Mouse (Mus musculus) neural tube, embryonic 13.5 days (tissue): Measurements from ENCODE around the gene Irgc1. TPM values are rescaled to one million over a fixed set of nuclear protein-coding genes. Genes with fewer than 3 reads are reported as not detected.

Source experiments
- ATAC-seq: fragments of 200-750 bp; cut with Nextera tagmentation; 2 replicates; pipeline ENCODE4 v1.8.0; 2017; ENCODE audit warnings: low read depth, mild to moderate bottlenecking, moderate TSS enrichment, moderate library complexity
- H3K27ac ChIP-seq: fragments of 300-500 bp; sonication (generic); replicated peaks from 2 replicates; pipeline ENCODE4 v1.5.1; 2015; ENCODE audit warnings: moderate library complexity, mild to moderate bottlenecking, inconsistent platforms
- H3K27me3 ChIP-seq: fragments of 300-500 bp; sonication (generic); 2 replicates; pipeline ENCODE4 v1.6.1; 2015; ENCODE audit warnings: mild to moderate bottlenecking, inconsistent platforms
- H3K36me3 ChIP-seq: fragments of 300-500 bp; sonication (generic); 2 replicates; pipeline ENCODE4 v1.6.1; 2015; ENCODE audit warnings: mild to moderate bottlenecking, inconsistent platforms
- H3K4me1 ChIP-seq: fragments of 300-500 bp; sonication (generic); replicated peaks from 2 replicates; pipeline ENCODE4 v1.6.1; 2015; ENCODE audit warnings: inconsistent platforms
- H3K4me2 ChIP-seq: fragments of 300-500 bp; sonication (generic); 2 replicates; pipeline ENCODE4 v1.6.1; 2015; ENCODE audit warnings: inconsistent platforms, mild to moderate bottlenecking, moderate library complexity
- H3K4me3 ChIP-seq: fragments of 300-500 bp; sonication (generic); 2 replicates; pipeline ENCODE4 v1.5.1; 2015; ENCODE audit warnings: mild to moderate bottlenecking, inconsistent platforms
- H3K9ac ChIP-seq: fragments of 300-500 bp; sonication (generic); 2 replicates; pipeline ENCODE4 v1.6.1; 2015; ENCODE audit warnings: moderate library complexity, mild to moderate bottlenecking, inconsistent platforms
- H3K9me3 ChIP-seq: fragments of 300-500 bp; sonication (generic); 2 replicates; pipeline ENCODE4 v1.6.1; 2016; ENCODE audit warnings: inconsistent platforms
- WGBS: fragments of 180-500 bp; shearing (Covaris S2); methylation state at CpG from one replicate; pipeline ENCODE4 v1.1.7; 2015; 5-methylcytosine and 5-hydroxymethylcytosine counted together
- polyA plus RNA-seq: library from polyadenylated mRNA; unstranded; fragments of >200 nt; fragmentation: Nextera tagmentation; extraction: Ambion mirVana; gene quantifications from 2 replicates; pipeline ENCODE4 v1.2.1, GENCODE M21; 2015

Gene Irgc1
- polyA plus RNA-seq, 1 experiment from 2014 or later, result not detected

DNA sequence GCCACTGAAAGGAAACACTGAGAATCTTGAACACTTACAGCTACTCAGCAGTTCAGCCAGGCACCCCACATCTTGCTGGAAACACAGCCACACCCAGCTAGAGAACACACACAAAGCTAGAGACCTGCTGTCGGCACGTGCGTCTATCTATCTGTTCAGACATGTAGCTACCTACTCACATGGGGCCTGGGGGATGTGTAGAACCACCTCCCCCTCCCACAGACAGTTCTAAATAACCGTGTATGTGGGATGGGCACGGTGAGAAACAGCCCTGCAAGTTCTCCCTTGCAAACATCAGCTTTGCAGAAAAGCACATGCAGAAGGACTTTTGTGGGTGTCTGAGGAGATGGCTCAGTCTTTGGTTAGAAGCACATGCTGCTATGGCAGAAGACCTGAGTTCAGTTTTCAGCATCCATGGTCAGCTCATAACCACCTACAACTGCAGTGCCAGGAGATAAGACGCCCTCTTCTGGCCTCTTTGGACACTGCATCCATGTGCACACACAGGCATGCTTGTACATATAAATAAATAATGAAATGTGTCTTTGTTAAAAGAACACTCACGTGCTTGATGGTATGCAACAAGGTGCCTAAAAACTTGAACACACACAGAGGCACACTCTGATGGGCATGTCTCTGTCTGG lies 5.3 kb downstream of the Irgc1 start:
- no peak overlapping the region for H3K4me3 ChIP-seq
- no peak overlapping the region for H3K9ac ChIP-seq
- no peaks in the 10 kb centered on the region for H3K36me3 ChIP-seq
- no peak overlapping the region for H3K4me2 ChIP-seq
- no peaks in the 10 kb centered on the region for H3K27me3 ChIP-seq
- WGBS, result 75% methylated on average over 7 of the region's 7 CpGs
- H3K9me3 ChIP-seq, result no peaks in the 10 kb centered on the region
- no peak for ATAC-seq
- no peaks in the 10 kb centered on the region for H3K4me1 ChIP-seq
- no peak overlapping the region for H3K27ac ChIP-seq

DNA sequence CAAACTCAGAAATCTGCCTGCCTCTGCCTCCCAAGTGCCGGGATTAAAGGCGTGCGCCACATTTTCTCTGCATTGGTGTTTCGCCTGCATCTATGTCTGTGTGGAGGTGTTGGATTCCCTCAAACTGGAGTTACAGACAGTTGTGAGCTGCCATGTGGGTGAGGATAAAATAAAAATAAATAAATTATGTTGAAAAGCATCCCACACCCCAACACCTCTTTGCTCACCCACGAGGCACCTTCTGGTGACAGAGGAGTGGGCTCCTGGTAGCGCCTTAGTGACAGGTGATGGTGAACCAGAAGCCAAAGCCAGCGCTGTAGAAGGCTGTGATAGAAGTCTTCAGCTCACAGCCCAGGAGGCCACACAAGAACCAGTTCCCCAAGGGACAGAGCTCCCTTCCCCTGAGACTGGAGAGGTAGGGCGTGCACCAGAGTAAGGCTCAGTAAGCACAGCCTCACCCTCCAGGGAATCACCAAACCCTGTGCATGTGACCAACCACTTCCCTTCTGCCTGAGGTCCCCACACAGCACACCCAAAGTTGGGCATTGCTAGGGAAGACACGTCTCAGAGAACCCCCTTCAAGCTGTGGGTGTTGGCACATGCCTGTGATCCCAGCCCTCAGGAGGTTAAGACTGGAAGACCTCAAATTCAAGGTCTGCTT lies 6.7 kb downstream of the Irgc1 start:
- Histone ChIP-seq H3K4me2 (no peak overlapping the region), H3K9me3 (no peaks in the 10 kb centered on the region), H3K4me3 (no peak overlapping the region), H3K4me1 (no peaks in the 10 kb centered on the region), H3K27me3 (no peaks in the 10 kb centered on the region; the same call in 1 of the 2 replicates), H3K9ac (no peak overlapping the region), H3K36me3 (no peaks in the 10 kb centered on the region), H3K27ac (no peak overlapping the region)
- 88% methylated on average over 9 of the region's 9 CpGs for WGBS
- no peak for ATAC-seq

DNA sequence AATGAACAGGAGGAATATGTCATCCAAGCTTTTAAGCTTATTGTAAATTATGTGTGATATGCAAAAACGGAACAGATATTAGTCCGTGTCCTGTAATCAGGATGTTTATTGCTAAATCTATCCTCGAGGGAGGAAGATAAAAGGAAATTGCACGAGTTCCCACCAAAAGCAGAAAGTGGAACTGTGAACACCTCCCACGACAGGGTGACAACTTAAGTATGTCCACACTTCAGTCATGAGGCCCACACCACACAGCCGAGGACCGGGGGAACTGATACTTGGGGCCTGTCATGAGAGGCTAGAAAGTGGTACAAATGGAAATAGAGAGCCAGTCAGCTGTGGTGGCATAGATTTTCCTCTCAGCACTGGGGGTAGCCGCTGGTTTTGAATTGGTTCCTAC lies 9.8 kb downstream of the Irgc1 start:
- H3K9me3 ChIP-seq, result no peaks in the 10 kb centered on the region
- no peaks in the 10 kb centered on the region for H3K4me1 ChIP-seq
- H3K4me3 ChIP-seq, result no peak overlapping the region
- no peak overlapping the region for H3K4me2 ChIP-seq
- ATAC-seq, result no peak
- WGBS, result 82% methylated on average over 8 of the region's 8 CpGs
- no peak overlapping the region for H3K27ac ChIP-seq
- H3K27me3 ChIP-seq, result no peaks in the 10 kb centered on the region; the same call in 1 of the 2 replicates
- no peaks in the 10 kb centered on the region for H3K36me3 ChIP-seq
- no peak overlapping the region for H3K9ac ChIP-seq

DNA sequence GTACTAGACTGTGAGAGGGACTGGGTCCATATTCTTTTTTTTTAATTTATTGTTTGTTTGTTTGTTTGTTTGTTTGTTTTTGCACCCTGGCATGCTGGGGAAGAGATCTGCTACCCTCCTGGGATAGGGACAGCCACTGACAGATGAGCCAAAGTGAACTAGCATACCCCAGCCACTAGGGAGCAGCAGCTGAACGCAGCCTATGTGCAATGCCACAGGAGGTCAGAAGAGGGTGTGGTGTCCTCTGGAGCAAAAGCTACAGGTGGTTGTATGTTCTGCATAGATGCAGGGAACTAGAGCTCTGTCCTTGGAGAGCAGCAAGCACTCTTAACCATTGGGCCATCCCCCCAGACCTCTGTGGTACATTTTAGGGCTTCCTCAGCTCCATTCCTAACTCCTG lies 10.3 kb downstream of the Irgc1 start:
- no peak overlapping the region for H3K4me2 ChIP-seq
- no peak overlapping the region for H3K27ac ChIP-seq
- no peaks in the 10 kb centered on the region for H3K4me1 ChIP-seq
- no peak overlapping the region for H3K4me3 ChIP-seq
- no peak overlapping the region for H3K9ac ChIP-seq
- WGBS, result 10% methylated on average over 1 of the region's 1 CpGs
- no peak for ATAC-seq
- H3K27me3 ChIP-seq, result no peaks in the 10 kb centered on the region; the same call in 1 of the 2 replicates
- H3K36me3 ChIP-seq, result no peaks in the 10 kb centered on the region
- H3K9me3 ChIP-seq, result no peaks in the 10 kb centered on the region

DNA sequence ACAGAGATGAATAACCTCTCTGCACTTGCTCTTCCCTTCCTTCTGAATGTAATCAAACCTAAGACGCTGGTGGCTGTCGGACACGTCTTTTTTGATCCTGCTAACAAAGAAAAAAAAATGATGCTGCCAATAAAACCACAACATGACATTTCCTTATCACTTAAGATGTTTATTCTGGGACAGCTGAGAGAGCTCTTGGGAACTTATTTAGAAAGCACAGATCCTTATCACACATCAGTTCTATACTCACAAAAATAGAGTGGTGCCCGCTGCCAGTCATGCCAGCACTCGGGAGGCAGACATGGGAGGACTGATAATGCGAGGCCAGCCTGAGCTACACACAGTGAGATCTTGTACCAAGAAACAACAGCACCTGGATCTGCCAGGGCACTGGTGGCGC lies 12.2 kb downstream of the Irgc1 start:
- Histone ChIP-seq H3K4me1 (no peaks in the 10 kb centered on the region), H3K4me3 (no peak overlapping the region), H3K4me2 (no peak overlapping the region), H3K27ac (no peak overlapping the region), H3K9ac (no peak overlapping the region), H3K9me3 (no peaks in the 10 kb centered on the region), H3K27me3 (no peaks in the 10 kb centered on the region; the same call in 1 of the 2 replicates), H3K36me3 (no peaks in the 10 kb centered on the region)
- no peak for ATAC-seq
- WGBS, result 79% methylated on average over 7 of the region's 7 CpGs

DNA sequence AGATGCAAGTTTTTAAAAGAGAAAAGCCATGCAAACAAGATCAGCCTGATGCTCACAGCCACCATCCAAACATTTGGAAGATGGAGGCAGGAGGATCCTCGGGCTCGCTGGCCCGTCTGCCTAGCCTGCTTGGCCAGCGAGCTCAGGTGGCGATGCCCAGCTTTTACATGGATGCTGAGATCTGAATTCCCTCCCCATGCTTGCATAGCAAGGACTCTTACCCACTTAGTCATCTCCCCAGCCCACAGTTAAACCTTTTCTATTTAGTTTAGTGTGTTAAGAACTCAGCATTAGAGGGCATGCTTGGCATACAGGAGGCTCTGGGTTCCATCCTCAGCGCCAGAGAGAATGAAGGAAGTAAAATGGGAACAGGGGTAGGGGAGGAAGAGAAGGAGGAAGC lies 12.9 kb downstream of the Irgc1 start:
- Histone ChIP-seq H3K4me3 (no peak overlapping the region), H3K9me3 (no peaks in the 10 kb centered on the region), H3K4me1 (no peaks in the 10 kb centered on the region), H3K27ac (no peak overlapping the region), H3K4me2 (no peak overlapping the region), H3K9ac (no peak overlapping the region), H3K36me3 (no peaks in the 10 kb centered on the region), H3K27me3 (no peaks in the 10 kb centered on the region; the same call in 1 of the 2 replicates)
- 87% methylated on average over 6 of the region's 6 CpGs for WGBS
- no peak for ATAC-seq

DNA sequence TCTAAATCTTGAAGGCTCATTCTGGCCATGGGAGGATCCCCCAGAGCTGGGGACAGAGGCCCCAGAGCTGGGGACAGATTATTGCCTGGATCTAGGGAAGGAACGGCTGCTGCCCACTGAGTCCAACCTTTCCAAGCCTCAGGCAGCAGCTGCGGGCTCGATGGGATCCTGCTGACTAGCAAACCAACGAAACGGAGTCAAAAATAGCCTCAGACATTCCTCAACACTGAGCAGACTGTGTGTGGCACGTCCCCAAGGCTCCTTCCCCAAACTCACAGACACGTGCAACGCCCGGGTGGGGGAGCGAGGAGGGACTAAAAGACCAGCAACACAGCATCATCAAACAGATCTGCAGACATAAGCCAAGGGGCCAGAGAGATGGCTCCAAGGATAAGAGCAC lies 14.1 kb downstream of the Irgc1 start:
- H3K27ac ChIP-seq, result no peak overlapping the region
- ATAC-seq, result no peak
- peaks cover 7% of the 10 kb centered on the region for H3K27me3 ChIP-seq
- no peak overlapping the region for H3K9ac ChIP-seq
- WGBS, result 79% methylated on average over 10 of the region's 10 CpGs
- H3K4me2 ChIP-seq, result no peak overlapping the region
- H3K36me3 ChIP-seq, result no peaks in the 10 kb centered on the region
- H3K9me3 ChIP-seq, result 0 out of 2 replicates have a peak, but pooled peaks cover 3% of the 10 kb centered on the region
- no peaks in the 10 kb centered on the region for H3K4me1 ChIP-seq
- no peak overlapping the region for H3K4me3 ChIP-seq

DNA sequence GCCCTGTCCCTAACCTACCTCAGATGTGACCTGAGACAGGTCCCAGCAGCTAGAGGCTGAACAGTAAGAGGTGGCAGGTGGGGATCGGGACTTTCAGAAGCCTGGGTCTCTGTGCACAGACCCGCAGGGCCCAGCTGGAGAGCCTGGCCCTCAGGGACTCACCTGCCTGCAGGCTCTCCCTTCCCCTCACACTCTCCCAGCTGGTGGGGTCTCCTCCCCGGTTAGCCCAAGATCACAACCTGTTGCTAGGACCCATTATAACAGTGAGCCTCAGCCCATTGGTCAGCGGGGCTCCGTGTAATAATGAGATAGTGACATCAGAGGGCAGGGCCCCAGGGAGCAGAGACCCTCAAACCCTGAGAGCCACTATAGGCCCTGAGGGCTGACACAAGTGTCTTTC lies 16.8 kb downstream of the Irgc1 start:
- H3K4me2 ChIP-seq, result no peak overlapping the region
- no peaks in the 10 kb centered on the region for H3K36me3 ChIP-seq
- no peak overlapping the region for H3K27ac ChIP-seq
- peaks cover 10% of the 10 kb centered on the region for H3K27me3 ChIP-seq
- no peak for ATAC-seq
- H3K9me3 ChIP-seq, result 0 out of 2 replicates have a peak, but pooled peaks cover 11% of the 10 kb centered on the region
- H3K4me1 ChIP-seq, result no peaks in the 10 kb centered on the region
- no peak overlapping the region for H3K4me3 ChIP-seq
- WGBS, result 70% methylated on average over 5 of the region's 5 CpGs
- no peak overlapping the region for H3K9ac ChIP-seq

DNA sequence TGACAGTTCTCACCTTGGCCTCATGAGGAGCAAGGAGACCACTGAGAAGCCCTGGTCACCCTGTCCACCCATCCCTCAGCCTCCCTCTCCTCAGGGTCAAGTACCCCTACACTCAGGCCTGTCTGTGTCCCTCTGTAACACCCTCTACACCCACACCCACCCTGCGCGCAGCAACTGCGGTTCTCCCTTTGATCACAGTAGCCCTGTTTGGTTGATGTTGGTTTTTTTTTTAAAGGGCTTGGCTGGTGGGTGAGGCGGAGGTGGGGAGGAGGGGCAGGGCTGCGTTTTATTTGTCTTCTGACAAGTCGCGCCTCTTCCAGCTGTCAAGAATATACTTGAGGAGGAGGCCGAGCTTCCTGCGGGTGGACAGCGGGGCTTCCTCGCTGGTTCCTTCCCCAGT lies 20.4 kb downstream of the Irgc1 start:
- Histone ChIP-seq H3K4me2 (no peak overlapping the region), H3K9me3 (0 out of 2 replicates have a peak, but pooled peaks cover 11% of the 10 kb centered on the region), H3K27me3 (peaks cover 10% of the 10 kb centered on the region; the same call in 1 of the 2 replicates), H3K9ac (no peak overlapping the region), H3K4me3 (no peak overlapping the region), H3K4me1 (no peaks in the 10 kb centered on the region), H3K36me3 (no peaks in the 10 kb centered on the region), H3K27ac (no peak overlapping the region)
- WGBS, result 57% methylated on average over 11 of the region's 11 CpGs
- no peak for ATAC-seq

DNA sequence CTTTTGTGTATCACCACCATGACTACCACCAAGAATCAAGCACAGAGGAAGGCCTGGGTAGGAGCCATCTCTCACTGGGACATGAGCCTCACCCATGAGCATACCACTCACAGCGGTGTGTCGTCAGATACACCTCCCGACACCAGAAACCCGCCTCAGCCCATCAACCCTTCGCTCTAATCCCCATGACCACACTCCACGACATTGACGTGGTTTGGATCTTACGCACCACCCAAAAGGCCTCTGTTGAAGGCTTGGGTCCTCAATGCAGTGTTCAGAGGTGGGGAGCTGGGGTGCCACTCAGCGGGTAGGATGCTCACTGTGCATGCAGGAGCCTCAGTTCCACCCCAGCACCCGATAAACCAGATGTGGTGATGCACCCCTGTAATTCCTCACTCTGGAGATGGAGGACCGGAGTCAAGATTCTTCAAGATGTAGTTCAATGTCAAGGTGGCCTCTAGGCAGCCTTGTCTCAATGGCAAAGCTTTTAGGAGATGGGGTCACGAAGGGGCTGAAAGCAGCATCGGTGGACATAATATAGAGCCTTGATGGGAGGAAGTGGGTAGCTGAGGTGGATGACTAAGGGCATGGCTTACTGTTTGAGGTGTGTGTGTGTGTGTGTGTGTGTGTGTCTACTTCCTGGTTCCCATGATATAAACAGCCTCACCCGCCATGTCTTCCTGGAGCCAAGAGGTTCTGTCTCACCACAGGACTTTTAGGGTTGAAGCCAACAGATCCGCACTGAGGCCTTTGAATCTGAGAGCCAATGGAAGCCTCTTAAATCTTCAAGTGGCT lies 21.3 kb downstream of the Irgc1 start:
- H3K4me3 ChIP-seq, result no peak overlapping the region
- no peak overlapping the region for H3K4me2 ChIP-seq
- no peak overlapping the region for H3K9ac ChIP-seq
- 96% methylated on average over 15 of the region's 15 CpGs for WGBS
- H3K36me3 ChIP-seq, result no peaks in the 10 kb centered on the region
- peaks cover 10% of the 10 kb centered on the region; the same call in 1 of the 2 replicates for H3K27me3 ChIP-seq
- no peak for ATAC-seq
- H3K9me3 ChIP-seq, result 0 out of 2 replicates have a peak, but pooled peaks cover 11% of the 10 kb centered on the region
- H3K27ac ChIP-seq, result no peak overlapping the region
- H3K4me1 ChIP-seq, result no peaks in the 10 kb centered on the region

DNA sequence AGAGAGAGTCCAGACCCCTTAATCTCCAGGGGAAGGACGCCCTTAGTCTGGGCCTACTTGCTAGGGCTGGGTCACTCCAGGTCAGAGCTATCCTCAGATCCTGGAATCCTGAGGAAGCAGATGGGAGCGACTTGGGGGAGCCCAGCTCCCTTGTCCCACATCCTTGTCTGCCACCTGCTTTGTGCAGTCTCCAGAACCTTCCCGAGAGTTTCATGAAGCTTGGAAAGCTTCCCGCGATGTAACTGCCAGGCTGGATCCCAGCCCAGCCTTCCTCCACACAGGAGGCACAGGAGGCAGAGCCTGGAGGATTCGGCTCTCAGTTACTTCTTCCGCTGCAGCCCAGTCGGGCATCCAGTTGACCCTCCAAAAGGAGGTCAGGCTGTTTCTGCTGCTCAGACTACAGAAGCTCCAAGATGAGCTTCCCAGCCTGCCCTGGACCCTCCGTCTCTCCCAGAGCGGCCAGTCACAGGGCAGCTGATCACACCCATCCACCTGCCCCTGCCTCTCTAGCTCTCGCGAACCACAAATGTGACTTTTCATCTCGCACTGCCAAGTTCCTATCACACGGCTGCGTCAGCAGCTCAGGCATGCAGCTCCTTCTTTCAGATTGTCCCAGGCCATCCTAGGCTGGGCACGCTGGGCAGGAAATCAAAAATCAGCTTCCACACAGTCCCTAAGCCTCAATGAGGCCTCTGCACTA lies 22.5 kb downstream of the Irgc1 start:
- ATAC-seq, result 0 out of 2 replicates have a peak, but pooled peaks have one; percentile 26
- Histone ChIP-seq H3K4me1 (no peaks in the 10 kb centered on the region), H3K4me2 (no peak overlapping the region), H3K36me3 (no peaks in the 10 kb centered on the region), H3K9ac (no peak overlapping the region), H3K9me3 (0 out of 2 replicates have a peak, but pooled peaks cover 11% of the 10 kb centered on the region), H3K27ac (0 out of 2 replicates have a peak overlapping the region, but pooled peaks have one; percentile 13), H3K27me3 (peaks cover 10% of the 10 kb centered on the region; the same call in 1 of the 2 replicates), H3K4me3 (no peak overlapping the region)
- 71% methylated on average over 16 of the region's 16 CpGs for WGBS
